Mouse (Mus musculus) CH12.LX (cell line): ENCODE data around the gene Med25. TPM values are rescaled to one million over a fixed set of nuclear protein-coding genes. Genes with fewer than 3 reads are reported as not detected.

Experiments used
- DNase-seq: peaks from one replicate; pipeline ENCODE4 v3.0.0-alpha.2; 2013; ENCODE audit errors: extremely low read depth
- H3K27ac ChIP-seq: 2 replicates; pipeline ENCODE4 v1.5.1; 2012; ENCODE audit warnings: low read depth, mild to moderate bottlenecking, control low read depth, moderate library complexity; ENCODE audit not compliant: insufficient read depth
- H3K27me3 ChIP-seq: replicated peaks from 2 replicates; pipeline ENCODE3; 2012; ENCODE audit warnings: inconsistent platforms
- H3K36me3 ChIP-seq, 2 experiments: replicated peaks in 1 of 2; 2 replicates each; pipeline versions ENCODE3 to v1.6.1; 2012; ENCODE audit warnings: inconsistent platforms in 1 of 2, low read length in 1 of 2, mild to moderate bottlenecking in 1 of 2, mixed read lengths in 1 of 2, moderate library complexity in 1 of 2; ENCODE audit not compliant: control insufficient read depth in 1 of 2, insufficient read depth in 1 of 2
- H3K4me1 ChIP-seq, 2 experiments: 2 replicates each; pipeline ENCODE4 v1.6.1; 2012; ENCODE audit warnings: inconsistent platforms in 1 of 2, moderate library complexity in 1 of 2; ENCODE audit not compliant: insufficient read depth in 2 of 2, control insufficient read depth in 1 of 2
- H3K4me2 ChIP-seq: 2 replicates; pipeline ENCODE4 v1.6.1; 2012; ENCODE audit warnings: low read depth, mild to moderate bottlenecking, control low read depth; ENCODE audit not compliant: poor library complexity, insufficient read depth, severe bottlenecking
- H3K4me3 ChIP-seq, 3 experiments: fragments of 150-350 bp in 1 of 3; sonication (generic) in 1 of 3; replicated peaks in 1 of 3; 2 replicates each; pipeline versions ENCODE3 to v1.5.1; 2011 to 2012; ENCODE audit warnings: low read depth in 2 of 3, low read length in 2 of 3, mild to moderate bottlenecking in 2 of 3, moderate library complexity in 2 of 3, control low read depth in 1 of 3, improper control_type of control experiment in 1 of 3, inconsistent platforms in 1 of 3, mixed read lengths in 1 of 3; ENCODE audit not compliant: poor library complexity in 1 of 3
- H3K79me2 ChIP-seq: replicated peaks from 2 replicates; pipeline ENCODE4 v1.6.1; 2012; ENCODE audit warnings: mild to moderate bottlenecking, moderate library complexity; ENCODE audit not compliant: control insufficient read depth, poor library complexity, insufficient read depth, severe bottlenecking; ENCODE audit errors: extremely low read depth
- H3K9ac ChIP-seq: 2 replicates; pipeline ENCODE4 v1.6.1; 2012; ENCODE audit warnings: low read depth, mild to moderate bottlenecking, control low read depth, moderate library complexity; ENCODE audit not compliant: insufficient read depth
- H3K9me3 ChIP-seq: replicated peaks from 2 replicates; pipeline ENCODE3; 2012; ENCODE audit warnings: low read length, inconsistent platforms, mixed read lengths
- BHLHE40 ChIP-seq: IDR thresholded peaks from 2 replicates; pipeline ENCODE4 v1.6.1; 2011; ENCODE audit warnings: mild to moderate bottlenecking, low read depth, low read length, improper control_type of control experiment
- E2F4 ChIP-seq: IDR thresholded peaks from 2 replicates; pipeline ENCODE4 v1.6.1; 2011; ENCODE audit warnings: low read depth, low read length, improper control_type of control experiment; ENCODE audit not compliant: insufficient replicate concordance
- ETS1 ChIP-seq: conservative IDR thresholded peaks from 2 replicates; pipeline ENCODE4 v1.6.1; 2012; ENCODE audit warnings: low read depth, mild to moderate bottlenecking, inconsistent platforms, low read length, improper control_type of control experiment, moderate library complexity
- HCFC1 ChIP-seq: IDR thresholded peaks from 2 replicates; pipeline ENCODE4 v1.6.1; 2012; ENCODE audit warnings: low read depth, mild to moderate bottlenecking, inconsistent platforms, low read length, improper control_type of control experiment
- MAFK ChIP-seq: IDR thresholded peaks from 2 replicates; pipeline ENCODE4 v1.6.1; 2011; ENCODE audit warnings: low read length, improper control_type of control experiment; ENCODE audit not compliant: insufficient replicate concordance
- MAX ChIP-seq: IDR thresholded peaks from 2 replicates; pipeline ENCODE4 v1.6.1; 2011; ENCODE audit warnings: low read length, improper control_type of control experiment
- MEF2A ChIP-seq: IDR thresholded peaks from 2 replicates; pipeline ENCODE4 v1.6.1; 2014; ENCODE audit warnings: low read depth, mild to moderate bottlenecking, inconsistent platforms, low read length, improper control_type of control experiment, borderline replicate concordance
- MXI1 ChIP-seq: IDR thresholded peaks from 2 replicates; pipeline ENCODE4 v1.6.1; 2011; ENCODE audit warnings: mild to moderate bottlenecking, low read depth, low read length, improper control_type of control experiment
- NRF1 ChIP-seq: IDR thresholded peaks from 2 replicates; pipeline ENCODE4 v1.6.1; 2014; ENCODE audit warnings: low read depth, mild to moderate bottlenecking, inconsistent platforms, low read length, improper control_type of control experiment, moderate library complexity
- PAX5 ChIP-seq: IDR thresholded peaks from 2 replicates; pipeline ENCODE4 v1.6.1; 2012; ENCODE audit warnings: low read length, inconsistent platforms, mixed read lengths
- POLR2A ChIP-seq: IDR thresholded peaks from 2 replicates; pipeline ENCODE4 v1.6.1; 2011; ENCODE audit warnings: low read depth, mild to moderate bottlenecking, improper control_type of control experiment, low read length
- SMC3 ChIP-seq: IDR thresholded peaks from 2 replicates; pipeline ENCODE4 v1.6.1; 2011; ENCODE audit warnings: low read depth, low read length, improper control_type of control experiment
- USF1 ChIP-seq: IDR thresholded peaks from 2 replicates; pipeline ENCODE4 v1.6.1; 2014; ENCODE audit warnings: low read depth, mild to moderate bottlenecking, inconsistent platforms, low read length, improper control_type of control experiment
- USF2 ChIP-seq: conservative IDR thresholded peaks from 2 replicates; pipeline ENCODE4 v1.6.1; 2011; ENCODE audit warnings: low read depth, low read length, improper control_type of control experiment
- ZC3H11A ChIP-seq: IDR thresholded peaks from 2 replicates; pipeline ENCODE4 v1.6.1; 2012; ENCODE audit warnings: low read depth, mild to moderate bottlenecking, inconsistent platforms, low read length, improper control_type of control experiment
- ZKSCAN1 ChIP-seq: IDR thresholded peaks from 2 replicates; pipeline ENCODE4 v1.6.1; 2012; ENCODE audit warnings: low read depth, inconsistent platforms, low read length, improper control_type of control experiment, borderline replicate concordance
- ZNF384 ChIP-seq: IDR thresholded peaks from 2 replicates; pipeline ENCODE4 v1.6.1; 2012; ENCODE audit warnings: low read depth, low read length, improper control_type of control experiment, inconsistent platforms
- dilution Hi-C: fragments of 300-500 bp; cut with MboI; formaldehyde crosslinking; loops from 2 replicates; pipeline ENCODE4 v1.14.3; 2020; ENCODE audit warnings: low sequenced_read_pairs; ENCODE audit not compliant: extremely low pct_unique_long_range_greater_than_20kb, extremely low pct_ligation_motif_present
- in situ Hi-C: fragments of 300-500 bp; cut with MboI; formaldehyde crosslinking; loops from 3 replicates; pipeline ENCODE4 v1.14.3; 2019; ENCODE audit warnings: low sequenced_read_pairs, low pct_ligation_motif_present, low pct_unique_long_range_greater_than_20kb, mixed read lengths
- polyA plus RNA-seq: library from polyadenylated mRNA; unstranded; fragments of >175 nt; gene quantifications from 2 replicates; pipeline ENCODE4 v1.2.1, GENCODE M21; 2012; ENCODE audit warnings: low read depth; ENCODE audit not compliant: insufficient read length
- total RNA-seq, 2 experiments: library from RNA; depleted of rRNA; stranded (reverse); fragments of 300-350 nt in 1 of 2; fragments of >200 nt in 1 of 2; gene quantifications; 2 replicates each; pipeline ENCODE4 v1.2.3; 2012 to 2014

Med25 gene
- total and polyA plus RNA-seq, 3 experiments = 18.4 to 67.4 (median 56.7) TPM

- TF ChIP-seq ZNF384 = no peak
- no peak for TF ChIP-seq ZKSCAN1
- TF ChIP-seq SMC3 = no peak
- TF ChIP-seq E2F4 = no peak
- no peak for TF ChIP-seq BHLHE40
- TF ChIP-seq, all 38 proteins: peak for 12
Measured at GRCm38 (mm10) chr7:44869697-44870528, 22.6 kb downstream of the Med25 start, which contains the start of gene Ptov1 (continued).

GRCm38 (mm10) chr7:44868919-44869696 lies 23.4 kb downstream of the Med25 start:
- H3K9ac ChIP-seq = peak overlapping the region; percentile 78
- H3K79me2 ChIP-seq = no peaks in the 10 kb centered on the region
- H3K4me3 ChIP-seq = peak overlapping the region; percentile 50 to 97 (median 66)
- H3K27me3 ChIP-seq = peaks cover 28% of the 10 kb centered on the region
- dilution Hi-C loops (no loop called here), in situ Hi-C loops (no loop called here)
- H3K36me3 ChIP-seq = peaks cover 11 to 24% of the 10 kb centered on the region in 2 experiments
- no peak for DNase-seq
- H3K4me1 ChIP-seq = peaks cover 25 to 41% of the 10 kb centered on the region in 2 experiments
- no peaks in the 10 kb centered on the region for H3K9me3 ChIP-seq
- H3K27ac ChIP-seq = peak overlapping the region; percentile 31; the same call in 1 of the 2 replicates
- peak overlapping the region; percentile 98 for H3K4me2 ChIP-seq
- TF ChIP-seq ETS1 (0 out of 2 replicates have a peak, but pooled peaks have one; percentile 19), USF1 (no peak), HCFC1 (no peak), MXI1 (peak; percentile 11; the same call in 1 of the 2 replicates), ZC3H11A (no peak), PAX5 (no peak), POLR2A (no peak), USF2 (no peak), MAX (no peak), MEF2A (no peak), MAFK (no peak), NRF1 (peak; percentile 53; the same call in 1 of the 2 replicates)
